Mouse (Mus musculus): ENCODE results near the gene Pibf1.

- TF ChIP-seq GATA1 (IDR thresholded peaks at IDR 0.05; ENCODE audit: low read length) (no peak), TAL1 (IDR thresholded peaks at IDR 0.05; ENCODE audit: low read length) (no peak)
Measured at GRCm38 (mm10) chr14:99099967-99100587, 853 bp downstream of the Pibf1 start.

Measured in erythroblast, embryonic 14.5 days (primary cell).